Mouse (Mus musculus) embryonic facial prominence, embryonic 14.5 days (tissue): ENCODE data around the gene Mpig6b. TPM values are rescaled to one million over a fixed set of nuclear protein-coding genes. Genes with fewer than 3 reads are reported as not detected.

Experiments
- ATAC-seq: fragments of 200-750 bp; cut with Nextera tagmentation; 2 replicates; pipeline ENCODE4 v1.8.0; 2017; ENCODE audit warnings: low read depth, moderate number of reproducible peaks, moderate TSS enrichment
- DNase-seq: peaks from one replicate; pipeline ENCODE4 v3.0.0-alpha.2; 2015; ENCODE audit warnings: low spot score
- H3K27ac ChIP-seq: fragments of 300-500 bp; sonication (generic); replicated peaks from 2 replicates; pipeline ENCODE4 v1.5.1; 2014; ENCODE audit warnings: low read depth, mild to moderate bottlenecking, low read length, moderate library complexity
- H3K27me3 ChIP-seq: fragments of 300-500 bp; sonication (generic); replicated peaks from 2 replicates; pipeline ENCODE4 v1.6.1; 2014; ENCODE audit warnings: low read length; ENCODE audit not compliant: control insufficient read depth, insufficient read depth
- H3K36me3 ChIP-seq: fragments of 300-500 bp; sonication (generic); 2 replicates; pipeline ENCODE4 v1.6.1; 2014; ENCODE audit warnings: low read length, mixed read lengths; ENCODE audit not compliant: control insufficient read depth, insufficient read depth
- H3K4me1 ChIP-seq: fragments of 300-500 bp; sonication (generic); 2 replicates; pipeline ENCODE4 v1.6.1; 2014; ENCODE audit warnings: antibody characterized with exemption, low read length; ENCODE audit not compliant: control insufficient read depth, insufficient read depth
- H3K4me2 ChIP-seq: fragments of 300-500 bp; sonication (generic); 2 replicates; pipeline ENCODE4 v1.6.1; 2014; ENCODE audit warnings: low read depth, mild to moderate bottlenecking, low read length, moderate library complexity, mixed read lengths
- H3K4me3 ChIP-seq: fragments of 300-500 bp; sonication (generic); 2 replicates; pipeline ENCODE4 v1.5.1; 2014; ENCODE audit warnings: low read depth, mild to moderate bottlenecking, low read length
- H3K9ac ChIP-seq: fragments of 300-500 bp; sonication (generic); 2 replicates; pipeline ENCODE4 v1.6.1; 2014; ENCODE audit warnings: low read depth, mild to moderate bottlenecking, low read length, moderate library complexity, mixed read lengths
- H3K9me3 ChIP-seq: fragments of 300-500 bp; sonication (generic); 2 replicates; pipeline ENCODE4 v1.6.1; 2016; ENCODE audit warnings: low read length; ENCODE audit not compliant: control insufficient read depth
- WGBS: fragments of 180-500 bp; shearing (Covaris S2); extraction: QIAGEN DNeasy Blood & Tissue Kit; methylation state at CpG from one replicate; pipeline ENCODE4 v1.1.7; 2014; 5-methylcytosine and 5-hydroxymethylcytosine counted together
- polyA plus RNA-seq: library from polyadenylated mRNA; unstranded; fragments of >200 nt; fragmentation: Nextera tagmentation; extraction: Ambion mirVana; gene quantifications from 2 replicates; pipeline ENCODE4 v1.2.1, GENCODE M21; 2014

Gene Mpig6b
- polyA plus RNA-seq, 1 experiment from 2014 or later, result 0.96 TPM

- no peak overlapping the region for H3K9ac ChIP-seq
- no peaks in the 10 kb centered on the region for H3K27me3 ChIP-seq
- DNase-seq (no peak), ATAC-seq (no peak)
- peaks cover 4% of the 10 kb centered on the region for H3K4me1 ChIP-seq
- no peak overlapping the region for H3K4me2 ChIP-seq
- peak overlapping the region; percentile 29; the same call in 1 of the 2 replicates for H3K27ac ChIP-seq
- 59% methylated on average over 6 of the region's 6 CpGs for WGBS
- no peaks in the 10 kb centered on the region for H3K9me3 ChIP-seq
- no peaks in the 10 kb centered on the region for H3K36me3 ChIP-seq
- H3K4me3 ChIP-seq, result no peak overlapping the region
These were observed 44.0 kb downstream of the Mpig6b start for GRCm38 (mm10) chr17:35021842-35022477.

GRCm38 (mm10) chr17:35021163-35021808, 44.7 kb downstream of the Mpig6b start:
- no peak overlapping the region for H3K4me3 ChIP-seq
- peaks cover 6% of the 10 kb centered on the region for H3K36me3 ChIP-seq
- H3K4me1 ChIP-seq, result peaks cover 4% of the 10 kb centered on the region
- no peaks in the 10 kb centered on the region for H3K27me3 ChIP-seq
- H3K9me3 ChIP-seq, result no peaks in the 10 kb centered on the region
- H3K4me2 ChIP-seq, result peak overlapping the region; percentile 28; the same call in 1 of the 2 replicates
- peak; percentile 81 for DNase-seq
- no peak overlapping the region; the same call in 1 of the 2 replicates for H3K27ac ChIP-seq
- WGBS, result 10% methylated on average over 16 of the region's 17 CpGs
- no peak overlapping the region for H3K9ac ChIP-seq
- peak; percentile 58 for ATAC-seq

GRCm38 (mm10) chr17:35020551-35020950, 45.4 kb downstream of the Mpig6b start:
- Histone ChIP-seq H3K27me3 (no peaks in the 10 kb centered on the region), H3K4me3 (no peak overlapping the region), H3K9ac (no peak overlapping the region), H3K4me2 (no peak overlapping the region), H3K36me3 (peaks cover 13% of the 10 kb centered on the region), H3K9me3 (no peaks in the 10 kb centered on the region), H3K27ac (no peak overlapping the region), H3K4me1 (no peaks in the 10 kb centered on the region)
- ATAC-seq (no peak), DNase-seq (no peak)
- 81% methylated on average over 8 of the region's 8 CpGs for WGBS

- ATAC-seq (no peak), DNase-seq (no peak)
- H3K9ac ChIP-seq, result no peak overlapping the region
- H3K27ac ChIP-seq, result no peak overlapping the region
- WGBS, result 62% methylated on average over 11 of the region's 11 CpGs
- no peaks in the 10 kb centered on the region for H3K27me3 ChIP-seq
- no peaks in the 10 kb centered on the region for H3K9me3 ChIP-seq
- no peak overlapping the region for H3K4me2 ChIP-seq
- no peak overlapping the region for H3K4me3 ChIP-seq
- peaks cover 20% of the 10 kb centered on the region for H3K36me3 ChIP-seq
- H3K4me1 ChIP-seq, result no peaks in the 10 kb centered on the region
These were observed 46.1 kb downstream of the Mpig6b start for GRCm38 (mm10) chr17:35019894-35020293.

- Histone ChIP-seq H3K4me2 (no peak overlapping the region), H3K9me3 (no peaks in the 10 kb centered on the region), H3K27ac (no peak overlapping the region), H3K4me3 (no peak overlapping the region), H3K27me3 (no peaks in the 10 kb centered on the region), H3K9ac (no peak overlapping the region), H3K4me1 (no peaks in the 10 kb centered on the region), H3K36me3 (peaks cover 37% of the 10 kb centered on the region)
- ATAC-seq, result no peak
- DNase-seq, result no peak
- WGBS, result 87% methylated on average over 3 of the region's 3 CpGs
These were observed 47.8 kb downstream of the Mpig6b start for GRCm38 (mm10) chr17:35018171-35018570.

- ATAC-seq (no peak), DNase-seq (no peak)
- Histone ChIP-seq H3K27ac (no peak overlapping the region), H3K27me3 (no peaks in the 10 kb centered on the region), H3K36me3 (peaks cover 42% of the 10 kb centered on the region), H3K4me2 (no peak overlapping the region), H3K4me1 (no peaks in the 10 kb centered on the region), H3K9me3 (no peaks in the 10 kb centered on the region), H3K4me3 (no peak overlapping the region), H3K9ac (no peak overlapping the region)
- whole genome bisulfite sequencing, result 73% methylated on average over 14 of the region's 14 CpGs
These were observed 48.3 kb downstream of the Mpig6b start for GRCm38 (mm10) chr17:35017706-35018030.

GRCm38 (mm10) chr17:35016791-35017705, 48.9 kb downstream of the Mpig6b start:
- H3K9me3 ChIP-seq, result no peaks in the 10 kb centered on the region
- 74% methylated on average over 10 of the region's 10 CpGs for WGBS
- no peak overlapping the region for H3K9ac ChIP-seq

GRCm38 (mm10) chr17:35016376-35016775, 49.6 kb downstream of the Mpig6b start, which contains the start of gene Vwa7:
Vwa7 (plus strand) TSS chr17:35016579.
- Histone ChIP-seq H3K9ac (peak within 1 kb of the TSS; percentile 37; the same call in 1 of the 2 replicates), H3K36me3 (peaks cover 55% of the 10 kb centered on the region)
- peak; percentile 58 for DNase-seq

More at GRCm38 (mm10) chr17:35016791-35017705, 48.9 kb downstream of the Mpig6b start:
- H3K36me3 ChIP-seq, result peaks cover 48% of the 10 kb centered on the region
- no peak overlapping the region for H3K4me2 ChIP-seq
- no peaks in the 10 kb centered on the region for H3K4me1 ChIP-seq
- no peaks in the 10 kb centered on the region for H3K27me3 ChIP-seq
- ATAC-seq (no peak), DNase-seq (no peak)
- no peak overlapping the region for H3K4me3 ChIP-seq
- no peak overlapping the region for H3K27ac ChIP-seq

More at GRCm38 (mm10) chr17:35016376-35016775, 49.6 kb downstream of the Mpig6b start, which contains the start of gene Vwa7:
- Histone ChIP-seq H3K4me3 (no peak within 1 kb of the TSS), H3K4me2 (no peak within 1 kb of the TSS), H3K4me1 (no peaks in the 10 kb centered on the region), H3K9me3 (no peaks in the 10 kb centered on the region), H3K27me3 (no peaks in the 10 kb centered on the region), H3K27ac (no peak within 1 kb of the TSS)
- 48% methylated on average over 11 of the region's 12 CpGs for WGBS
- peak; percentile 41 for ATAC-seq
